Mouse (Mus musculus): Measurements from ENCODE around the gene Gm8020.
A peak's percentile ranks its signal among the peaks of the same experiment; 100 is the strongest.
"Not testable (repeated sequence)": the region's sequence is repeated elsewhere in the genome, so short reads cannot be mapped to it uniquely, and the experiment has no call there.

The Gm8020 gene

GRCm38 (mm10) chr14:42502249-42502648, at the start of gene Gm8020:
Gene Gm8020, minus strand, starts transcription at chr14:42502349.
- not testable (repeated sequence) for DNase-seq

DNA sequence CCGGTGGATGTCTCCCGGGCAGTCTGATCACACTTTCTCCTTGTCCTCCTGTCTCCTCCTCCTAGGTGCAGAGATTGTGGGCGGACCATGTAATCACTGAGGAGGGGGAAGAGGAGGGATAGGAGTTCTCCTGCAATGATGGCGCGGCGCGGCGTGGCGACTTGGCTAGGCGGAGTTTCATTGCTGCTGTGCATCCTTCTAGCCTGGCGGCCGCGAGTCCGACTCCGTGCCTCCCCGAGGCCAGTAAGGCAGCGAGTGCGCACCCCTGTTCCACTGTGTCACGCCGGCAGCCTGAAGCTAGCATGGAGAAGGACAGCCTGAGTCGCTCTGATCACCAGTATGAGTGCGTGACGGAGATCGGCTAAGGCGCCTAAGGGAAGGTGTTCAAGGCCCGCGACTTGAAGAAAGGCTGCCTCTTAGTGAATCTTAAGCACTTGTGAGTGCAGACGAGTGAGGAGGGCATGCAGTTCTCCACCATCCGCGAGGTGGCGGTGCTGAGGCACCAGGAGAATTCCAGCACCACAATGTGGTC, 41.1 kb upstream of the Gm8020 start:
- peak; percentile 9 to 34 for DNase-seq

DNA sequence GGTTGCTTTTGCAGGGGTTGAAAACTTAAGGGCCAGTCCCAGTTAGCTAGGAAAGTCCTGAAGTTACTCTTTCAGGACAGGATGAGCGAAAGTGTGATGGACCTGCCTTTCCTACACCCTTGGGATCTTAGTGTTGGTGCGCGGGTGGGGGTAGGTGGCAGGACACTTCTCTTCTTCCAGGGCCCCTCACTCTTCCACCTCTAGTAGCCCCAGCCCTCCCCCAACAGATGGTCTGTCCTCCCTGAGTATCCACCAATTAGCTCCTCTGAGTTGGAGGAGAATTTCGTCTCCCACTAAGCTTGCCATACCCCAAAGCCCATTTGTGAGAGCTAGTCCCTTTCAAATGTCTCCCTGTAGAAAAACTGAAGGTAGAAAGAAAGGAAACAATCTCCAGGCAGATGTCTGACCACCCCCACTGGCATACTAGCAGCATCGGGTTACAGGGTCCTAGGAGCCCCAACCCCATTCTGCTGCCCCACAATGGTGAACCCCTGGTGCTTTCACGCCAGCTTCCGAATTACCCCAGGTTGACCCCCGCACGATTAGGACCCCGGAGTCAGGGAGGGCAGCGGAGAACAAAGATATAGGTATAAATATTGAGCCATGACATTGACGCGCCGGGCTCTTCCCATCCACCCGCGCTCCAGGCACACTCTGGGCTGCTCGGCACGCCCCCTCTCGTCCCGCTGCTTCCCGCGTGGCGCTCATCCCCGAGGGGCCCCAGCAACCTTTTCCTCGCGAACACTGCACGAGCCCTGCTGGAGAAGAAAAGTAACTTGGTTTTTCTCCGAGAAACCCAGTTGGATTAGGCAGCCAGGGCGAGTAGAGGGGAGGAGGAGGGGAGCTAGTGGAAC, 40.4 kb upstream of the Gm8020 start:
- not testable (repeated sequence) for DNase-seq

DNA sequence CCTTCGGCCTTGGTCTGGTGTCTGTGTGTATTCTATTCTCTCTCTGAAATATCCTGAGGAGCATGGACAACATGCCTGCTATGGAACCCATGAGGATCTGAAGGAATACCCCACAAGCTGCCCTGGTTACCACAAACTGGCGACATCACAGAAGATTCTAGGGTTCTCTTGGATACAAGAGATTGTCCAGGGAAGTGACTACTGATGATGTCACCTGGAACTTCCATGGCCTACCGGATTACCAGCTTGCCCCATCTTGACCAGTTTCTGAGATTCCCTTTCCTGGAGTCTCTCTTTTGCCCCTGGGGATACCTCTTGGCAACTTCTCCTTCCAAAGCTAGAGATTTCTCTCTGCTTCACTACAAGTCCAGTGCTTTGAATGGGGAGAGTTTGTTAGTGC, 22.0 kb upstream of the Gm8020 start, which contains the start of gene Gm8024:
Gm8024 (minus strand) TSS at position 101 of the 400 bp plus-strand sequence.
- not testable (repeated sequence) for DNase-seq

- DNase-seq, result not testable (repeated sequence)
Observed at GRCm38 (mm10) chr14:42463581-42463980, 38.6 kb downstream of the Gm8020 start, which contains the start of gene Gm8011. Gene Gm8011, plus strand, starts transcription at chr14:42463881.
